Mouse (Mus musculus): Measurements from ENCODE around the gene Bcl2a1b. TPM values are rescaled to one million over a fixed set of nuclear protein-coding genes. Genes with fewer than 3 reads are reported as not detected.
A peak's percentile ranks its signal among the peaks of the same experiment; 100 is the strongest.
"Not testable (repeated sequence)": the region's sequence is repeated elsewhere in the genome, so short reads cannot be mapped to it uniquely, and the experiment has no call there.

The Bcl2a1b gene
- 2.4 and 2.9 TPM in 2 replicates for polyA plus RNA-seq (2012; rRNA removed)

GRCm38 (mm10) chr9:89198969-89199416, at the start of gene Bcl2a1b, which contains the start of gene Gm29094:
TSS of gene Bcl2a1b (plus strand) at chr9:89199209.
TSS of gene Gm29094 (plus strand) at chr9:89199379.
- DNase-seq (ENCODE audit: extremely low spot score in 1 of 2, low spot score in 1 of 2): not testable (repeated sequence)

GRCm38 (mm10) chr9:89172539-89172938, 26.5 kb upstream of the Bcl2a1b start:
- DNase-seq (ENCODE audit: extremely low spot score in 1 of 2, low spot score in 1 of 2): not testable (repeated sequence)

GRCm38 (mm10) chr9:89178833-89179232, 20.2 kb upstream of the Bcl2a1b start:
- peak; percentile 50 to 87 for DNase-seq (ENCODE audit: extremely low spot score in 1 of 2, low spot score in 1 of 2)

- not testable (repeated sequence) for DNase-seq (ENCODE audit: extremely low spot score in 1 of 2, low spot score in 1 of 2)
Observed at GRCm38 (mm10) chr9:89179469-89179868, 19.5 kb upstream of the Bcl2a1b start.

GRCm38 (mm10) chr9:89187006-89187405, 12.0 kb upstream of the Bcl2a1b start:
- DNase-seq (ENCODE audit: extremely low spot score in 1 of 2, low spot score in 1 of 2): not testable (repeated sequence)

DNA sequence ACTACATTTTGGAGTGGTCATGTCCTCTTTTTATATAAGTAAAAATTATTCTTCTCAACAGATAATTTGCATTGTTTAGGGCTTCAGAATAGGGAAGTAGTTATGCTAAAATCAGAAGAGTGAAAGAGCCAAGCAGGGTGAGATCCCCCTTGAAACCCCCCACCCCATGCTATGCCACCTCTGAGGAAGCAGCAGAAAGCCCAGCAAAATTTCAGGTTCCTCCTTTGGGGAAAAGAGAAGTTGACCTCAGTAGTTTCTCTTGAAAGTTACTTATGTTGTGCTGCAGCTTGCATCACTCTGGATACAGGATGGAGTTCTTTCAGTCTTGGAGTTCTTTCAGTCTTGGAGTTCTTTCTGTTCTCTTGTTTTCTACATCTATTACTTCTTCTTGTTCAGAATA, 3.5 kb upstream of the Bcl2a1b start:
- DNase-seq (ENCODE audit: extremely low spot score in 1 of 2, low spot score in 1 of 2): not testable (repeated sequence)

- not testable (repeated sequence) for DNase-seq (ENCODE audit: extremely low spot score in 1 of 2, low spot score in 1 of 2)
Observed at GRCm38 (mm10) chr9:89197509-89197908, 1.5 kb upstream of the Bcl2a1b start.

- DNase-seq (ENCODE audit: extremely low spot score in 1 of 2, low spot score in 1 of 2): not testable (repeated sequence)
Observed at GRCm38 (mm10) chr9:89198349-89198748, 660 bp upstream of the Bcl2a1b start.

DNA sequence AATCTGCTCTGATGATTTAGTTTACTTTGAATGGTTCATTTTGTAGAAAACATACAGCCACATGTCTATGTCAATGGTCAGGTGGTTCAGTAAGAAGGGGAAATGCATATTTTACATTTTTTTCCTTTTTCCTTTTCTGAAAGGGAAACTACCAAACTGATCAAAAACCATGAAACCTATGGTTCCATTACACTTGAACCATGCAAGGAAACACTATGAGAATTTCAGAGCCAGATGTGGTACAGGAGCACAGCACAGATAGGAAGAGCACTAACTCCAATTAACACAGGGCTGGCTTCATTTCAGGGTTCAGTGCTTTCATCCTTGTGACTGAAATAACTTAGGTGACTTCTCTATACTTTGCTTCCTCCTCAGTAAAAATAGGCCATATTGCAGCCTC, 3.2 kb downstream of the Bcl2a1b start:
- DNase-seq (ENCODE audit: extremely low spot score in 1 of 2, low spot score in 1 of 2): not testable (repeated sequence)

DNA sequence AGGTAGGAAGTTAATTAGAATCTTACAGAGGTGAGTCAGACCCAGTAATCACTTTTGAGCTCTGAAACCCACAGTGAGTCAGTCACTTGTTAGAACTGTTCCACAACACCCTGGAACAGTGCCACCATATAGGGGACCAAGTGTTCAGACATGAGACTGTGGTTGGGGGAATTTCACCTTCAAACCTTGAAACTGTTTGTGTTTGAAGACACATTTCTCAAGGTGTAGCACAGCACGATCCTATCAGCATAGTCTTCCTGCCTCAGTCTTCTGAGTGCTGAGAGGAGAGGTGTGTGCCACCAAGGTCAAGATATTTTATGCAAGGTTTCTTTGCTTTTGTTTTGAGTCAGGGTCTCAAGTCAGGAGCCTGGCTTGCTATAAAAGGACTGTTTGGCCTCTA, 9.9 kb downstream of the Bcl2a1b start:
- not testable (repeated sequence) for DNase-seq (ENCODE audit: extremely low spot score in 1 of 2, low spot score in 1 of 2)

GRCm38 (mm10) chr9:89210353-89211064, 11.5 kb downstream of the Bcl2a1b start, which contains the start of gene Mthfs:
TSS of gene Mthfs (plus strand) at chr9:89210676.
- DNase-seq (ENCODE audit: extremely low spot score in 1 of 2, low spot score in 1 of 2): peak in 1 of 2 experiments; percentile 45

DNA sequence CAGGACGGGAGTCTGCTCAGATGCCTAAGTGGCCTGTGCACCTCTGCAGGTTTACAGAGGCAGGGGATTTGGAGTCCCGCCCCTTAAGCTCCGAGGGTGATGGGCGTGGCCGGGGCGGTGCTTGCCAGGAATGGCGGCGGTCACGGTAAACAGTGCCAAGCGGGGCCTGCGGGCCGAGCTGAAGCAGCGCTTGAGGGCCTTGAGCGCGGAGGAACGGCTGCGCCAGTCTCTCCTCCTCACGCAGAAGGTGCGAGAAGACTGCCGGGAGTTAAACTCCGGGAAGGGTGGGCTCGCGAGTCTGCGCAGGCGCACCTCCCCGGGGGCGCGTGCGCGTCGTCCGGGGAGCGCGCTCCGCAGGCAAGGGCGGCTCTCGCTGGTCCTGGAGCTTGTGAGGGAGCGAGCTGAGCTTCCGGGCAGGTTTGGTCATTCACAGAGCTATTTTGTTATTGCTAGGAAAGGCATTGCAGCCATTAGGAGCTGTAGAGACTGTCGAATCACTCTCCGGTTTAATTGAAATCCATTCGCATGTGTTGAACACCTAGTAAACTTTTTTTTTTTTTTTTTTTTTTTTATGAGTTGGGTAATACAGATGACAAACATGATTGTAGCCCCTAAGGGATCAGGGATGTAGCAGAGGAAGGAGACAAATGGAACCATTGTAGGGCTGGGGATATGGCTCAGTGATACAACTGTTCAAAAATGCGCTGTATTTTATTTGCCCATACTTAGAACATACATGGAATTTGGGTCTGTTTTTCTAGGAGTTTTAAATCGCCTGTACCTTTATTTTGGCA, 12.3 kb downstream of the Bcl2a1b start:
- DNase-seq (ENCODE audit: extremely low spot score in 1 of 2, low spot score in 1 of 2): peak; percentile 97

DNA sequence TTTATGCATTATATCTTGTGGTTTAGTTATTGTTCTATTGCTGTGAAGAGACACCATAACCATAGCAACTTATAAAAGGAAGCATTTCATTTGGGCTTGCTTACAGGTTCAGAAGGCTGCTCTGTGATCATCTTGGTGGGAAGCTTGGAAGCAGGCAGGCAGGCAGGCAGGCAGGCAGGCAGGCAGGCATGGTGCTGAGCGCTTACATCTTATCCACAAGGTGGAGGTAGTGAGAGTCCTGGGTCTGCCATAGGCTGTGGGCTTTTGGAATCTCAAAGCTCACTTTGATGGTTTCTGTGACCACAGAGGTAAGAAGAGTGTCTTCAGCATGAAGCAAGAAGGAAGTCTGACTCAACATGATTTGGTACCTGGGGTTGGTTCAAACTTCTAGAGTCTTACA, 13.4 kb downstream of the Bcl2a1b start:
- peak in 1 of 2 experiments; percentile 43 for DNase-seq (ENCODE audit: extremely low spot score in 1 of 2, low spot score in 1 of 2)

- not testable (repeated sequence) for DNase-seq (ENCODE audit: extremely low spot score in 1 of 2, low spot score in 1 of 2)
Observed at GRCm38 (mm10) chr9:89218174-89218573, 19.2 kb downstream of the Bcl2a1b start.

DNA sequence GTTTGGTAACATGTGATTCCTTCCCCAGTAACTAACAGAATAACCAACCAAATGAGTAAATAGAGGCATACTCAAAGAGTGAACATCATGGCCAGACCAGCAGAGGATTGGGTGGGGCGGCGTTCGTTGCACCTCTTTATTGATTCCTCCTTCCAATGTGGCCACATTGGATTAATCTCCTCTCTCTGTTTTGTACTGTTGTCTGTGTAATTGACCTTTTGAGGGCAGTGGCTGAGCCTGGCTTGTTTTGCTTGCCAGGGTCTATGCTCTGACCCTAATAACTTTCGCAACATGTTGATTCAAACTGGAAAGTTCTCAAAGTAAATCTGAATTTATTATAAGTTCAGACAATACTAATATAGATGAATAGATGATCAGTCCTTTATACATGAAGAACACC, 20.7 kb downstream of the Bcl2a1b start:
- DNase-seq (ENCODE audit: extremely low spot score in 1 of 2, low spot score in 1 of 2): not testable (repeated sequence)

DNA sequence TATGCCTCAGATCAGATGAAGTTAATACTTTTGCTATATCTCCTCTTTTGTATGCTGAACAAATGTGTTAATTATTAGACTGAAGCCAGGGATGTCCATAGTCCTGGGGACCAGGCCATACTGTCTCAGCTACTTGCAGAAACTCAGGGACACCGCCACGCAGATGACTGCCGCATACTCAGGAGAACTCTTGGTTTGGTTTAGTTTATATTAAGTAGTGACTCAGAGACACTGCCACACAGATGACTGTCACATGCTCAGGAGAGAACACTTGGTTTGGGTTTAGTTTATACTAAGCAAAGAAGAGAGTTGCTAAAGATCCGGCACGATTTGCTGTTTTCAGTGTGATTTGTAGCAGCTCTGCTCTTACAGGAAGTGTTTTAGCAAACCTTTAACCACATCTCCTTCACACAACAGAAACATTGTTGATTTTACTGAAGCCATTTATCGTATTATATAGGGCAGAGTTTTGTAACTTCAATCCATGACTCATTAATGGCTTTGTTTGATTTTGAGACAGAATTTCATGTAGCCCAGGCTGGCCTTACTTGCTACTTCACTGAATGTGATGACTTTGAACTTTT, 21.8 kb downstream of the Bcl2a1b start:
- not testable (repeated sequence) for DNase-seq (ENCODE audit: extremely low spot score in 1 of 2, low spot score in 1 of 2)

DNA sequence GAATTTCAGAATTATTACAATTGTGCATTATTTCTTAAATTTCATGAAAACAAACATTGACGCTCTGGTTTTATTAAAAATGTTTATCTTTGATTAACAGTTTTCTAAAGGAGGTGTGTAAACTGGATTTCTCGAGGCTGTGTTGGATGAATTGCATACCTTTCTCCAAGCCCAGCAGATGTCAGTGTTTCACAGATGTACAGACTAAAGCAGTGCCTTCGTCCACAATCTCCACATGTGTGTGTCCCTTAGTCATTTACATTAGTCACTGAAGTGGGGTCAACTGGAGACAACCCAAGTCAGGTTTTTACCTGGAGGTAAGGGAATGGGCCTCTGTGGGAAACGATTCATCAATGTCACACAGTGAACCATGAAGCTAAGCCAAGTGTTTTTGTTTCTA, 27.1 kb downstream of the Bcl2a1b start:
- peak in 1 of 2 experiments; percentile 70 for DNase-seq (ENCODE audit: extremely low spot score in 1 of 2, low spot score in 1 of 2)

DNA sequence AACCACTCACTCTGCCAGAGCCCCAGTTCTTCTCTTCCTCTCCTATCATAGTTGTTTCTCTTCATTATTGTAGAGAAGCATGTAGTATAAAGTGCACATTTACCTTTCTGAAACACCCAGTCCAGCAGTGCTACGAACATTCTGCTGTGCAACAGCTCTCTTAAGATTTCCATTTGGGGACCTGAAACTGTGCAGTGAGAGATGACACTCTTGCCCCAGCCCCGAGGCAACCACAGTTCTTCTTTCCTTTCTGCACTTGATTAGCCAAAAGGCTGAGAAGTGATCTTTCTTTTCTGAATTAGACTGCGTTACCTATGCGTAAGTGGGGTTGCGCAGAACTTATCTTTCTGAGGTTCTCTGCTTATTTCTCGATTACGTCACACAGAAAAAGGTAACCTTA, 29.1 kb downstream of the Bcl2a1b start:
- DNase-seq (ENCODE audit: extremely low spot score in 1 of 2, low spot score in 1 of 2): no peak

DNA sequence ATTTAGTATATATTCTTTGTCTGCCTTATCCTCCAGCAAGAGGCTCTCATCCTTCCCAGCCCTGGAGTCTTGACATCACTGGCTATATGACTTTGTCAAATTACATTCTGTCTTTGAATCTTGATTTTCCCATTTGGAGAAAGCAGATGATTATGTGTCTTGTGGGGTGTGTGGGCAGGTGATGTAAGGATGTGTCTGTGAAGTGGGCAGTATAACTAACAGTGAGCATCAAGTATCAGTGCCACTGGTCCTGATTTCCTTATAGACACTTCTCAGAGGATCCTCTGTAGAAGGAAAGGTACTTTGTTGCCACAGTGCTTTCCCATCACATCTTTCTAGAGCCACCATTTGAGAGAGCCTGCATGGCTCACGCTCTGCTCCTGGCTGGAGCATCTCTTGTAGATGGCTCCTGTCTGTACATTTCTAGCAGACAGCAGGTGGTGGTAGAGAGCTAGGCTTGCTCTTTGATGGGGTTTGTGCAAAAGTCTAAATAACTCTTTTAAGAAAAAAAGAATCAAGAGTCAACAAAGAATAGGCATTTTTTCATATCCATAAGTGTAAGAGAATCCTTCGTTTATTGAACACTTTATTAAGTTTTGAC, 32.0 kb downstream of the Bcl2a1b start:
- DNase-seq (ENCODE audit: extremely low spot score in 1 of 2, low spot score in 1 of 2): peak; percentile 41 to 80

DNA sequence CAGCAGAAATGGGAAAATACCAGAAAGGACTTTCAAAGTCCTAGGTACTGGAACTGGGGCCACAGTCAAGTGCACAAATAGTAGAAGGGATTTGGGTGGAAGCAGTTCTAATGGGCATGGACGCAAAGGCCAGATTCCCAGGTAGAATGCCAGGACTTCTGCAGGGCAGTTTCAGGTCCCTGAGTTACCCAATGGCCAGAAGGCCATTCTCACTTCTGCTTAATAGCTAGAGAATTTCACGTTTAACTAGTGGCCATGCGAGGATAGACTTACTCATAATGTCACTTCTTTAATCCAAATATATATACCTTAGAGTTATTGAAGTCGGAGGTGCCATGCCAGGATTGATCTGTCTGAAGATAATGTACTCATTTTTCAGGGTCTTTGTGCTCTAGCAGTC, 38.1 kb downstream of the Bcl2a1b start:
- not testable (repeated sequence) for DNase-seq (ENCODE audit: extremely low spot score in 1 of 2, low spot score in 1 of 2)
